Mouse (Mus musculus): ENCODE measurements around the gene Taok2. TPM values are rescaled to one million over a fixed set of nuclear protein-coding genes. Genes with fewer than 3 reads are reported as not detected.
A peak's percentile ranks its signal among the peaks of the same experiment; 100 is the strongest.
"Not testable (repeated sequence)": the region's sequence is repeated elsewhere in the genome, so short reads cannot be mapped to it uniquely, and the experiment has no call there.

Gene Taok2
- polyA plus RNA-seq (2016; fragmentation: Nextera tagmentation; extraction: Ambion mirVana): 56.2 and 56.4 TPM in 2 replicates

DNA sequence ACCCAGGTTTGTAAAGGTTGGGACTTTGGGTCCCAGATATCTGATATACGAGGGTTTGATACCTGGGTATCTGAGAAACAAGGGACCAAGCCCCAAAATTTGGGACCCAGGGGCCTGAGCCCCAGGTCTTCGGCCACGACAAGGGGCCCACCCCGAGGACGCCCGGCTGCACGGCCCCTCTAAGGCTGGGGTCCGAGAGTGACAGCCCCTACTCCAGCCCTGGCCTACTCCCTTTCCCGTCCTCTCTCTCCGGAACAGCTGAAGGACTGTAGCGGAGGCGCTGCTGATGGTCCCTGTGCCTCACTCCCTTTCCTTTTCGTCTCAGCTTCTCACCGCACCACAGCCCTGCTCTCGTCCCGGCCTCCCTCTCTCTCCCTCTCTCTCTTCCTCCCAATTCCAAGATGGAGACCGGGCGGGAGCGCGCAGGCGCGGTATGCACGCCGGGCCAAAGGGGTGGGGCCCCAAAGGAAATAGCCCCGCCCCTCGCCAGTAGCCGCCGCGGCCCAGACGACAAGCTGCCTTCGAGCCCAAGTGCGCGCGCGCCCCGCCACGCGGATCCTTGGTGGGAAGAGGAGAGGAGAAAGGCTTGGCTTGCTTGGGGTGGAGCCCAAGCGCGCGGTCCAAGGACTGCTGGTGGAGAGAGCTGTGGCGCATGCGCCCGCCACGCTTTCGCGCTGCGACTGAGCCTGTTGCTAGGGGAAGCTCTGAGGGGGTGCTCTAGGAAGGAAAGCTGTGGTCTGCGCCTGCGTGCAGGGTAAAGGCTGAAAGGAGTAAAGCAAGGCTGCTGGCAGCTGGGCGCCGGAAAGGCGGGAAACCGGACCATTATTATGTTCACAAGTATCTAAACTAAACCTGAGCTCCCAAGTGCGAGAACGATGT, at the start of gene Taok2:
Taok2 (minus strand) TSS at position 418 of the 879 bp plus-strand sequence.
- DNase-seq (ENCODE audit: low spot score): peak; percentile 99
- under 1% methylated on average over 56 of the region's 56 CpGs for WGBS
- no peaks in the 10 kb centered on the region for H3K9me3 ChIP-seq
- H3K27me3 ChIP-seq (ENCODE audit: insufficient read depth, poor library complexity, severe bottlenecking): no peaks in the 10 kb centered on the region
- H3K4me3 ChIP-seq: peak within 1 kb of the TSS; percentile 79
- H3K36me3 ChIP-seq: peaks cover 42% of the 10 kb centered on the region
- peak within 1 kb of the TSS; percentile 94 for H3K27ac ChIP-seq
- peaks cover 51% of the 10 kb centered on the region for H3K4me1 ChIP-seq (replicated peaks)

DNA sequence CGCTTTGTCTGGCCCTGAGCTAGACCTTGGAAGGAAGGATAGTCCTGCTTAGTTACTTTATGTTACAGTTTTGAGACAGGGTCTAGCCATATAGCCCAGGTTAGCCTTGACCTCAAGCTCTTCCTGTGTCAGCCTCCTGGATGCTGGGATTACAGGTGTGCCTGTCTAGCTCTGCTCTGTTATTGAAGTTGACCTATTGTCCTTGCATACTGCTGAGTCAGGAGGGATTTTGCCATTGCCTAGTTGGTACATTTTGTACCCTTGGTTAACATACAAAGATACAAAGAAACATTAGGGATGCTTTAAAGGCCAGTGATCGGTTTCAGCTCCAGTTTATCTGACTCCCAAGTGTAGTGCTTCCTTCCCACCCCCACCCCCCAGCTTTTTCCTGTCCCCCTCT, 48.1 kb upstream of the Taok2 start:
- H3K36me3 ChIP-seq: peaks cover 72% of the 10 kb centered on the region
- H3K4me3 ChIP-seq: no peak overlapping the region
- H3K27me3 ChIP-seq (ENCODE audit: insufficient read depth, poor library complexity, severe bottlenecking): no peaks in the 10 kb centered on the region
- 95% methylated on average over 2 of the region's 2 CpGs for WGBS
- DNase-seq (ENCODE audit: low spot score): no peak
- no peak overlapping the region for H3K27ac ChIP-seq
- 0 out of 2 replicates have a peak, but pooled peaks cover 3% of the 10 kb centered on the region for H3K9me3 ChIP-seq
- H3K4me1 ChIP-seq (replicated peaks): peaks cover 16% of the 10 kb centered on the region

DNA sequence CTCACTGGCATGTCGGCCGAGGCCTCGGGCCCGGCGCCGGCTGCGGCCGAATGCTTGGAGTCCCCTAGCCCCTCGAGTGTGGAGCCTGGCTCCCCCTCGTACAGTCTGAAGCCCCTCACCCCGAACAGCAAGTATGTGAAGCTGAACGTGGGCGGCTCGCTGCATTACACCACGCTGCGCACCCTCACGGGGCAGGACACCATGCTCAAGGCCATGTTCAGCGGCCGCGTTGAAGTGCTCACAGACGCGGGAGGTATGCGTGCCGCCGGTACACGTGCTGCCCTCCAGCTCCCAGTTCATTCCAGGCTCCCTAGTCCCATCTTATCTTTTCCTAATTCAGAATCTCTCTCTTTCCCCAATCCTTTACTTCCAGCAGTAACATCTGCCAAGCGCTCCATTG, 44.5 kb upstream of the Taok2 start:
- peaks cover 38% of the 10 kb centered on the region for H3K36me3 ChIP-seq
- no peaks in the 10 kb centered on the region for H3K9me3 ChIP-seq
- H3K27ac ChIP-seq: peak overlapping the region; percentile 89
- peaks cover 19% of the 10 kb centered on the region for H3K4me1 ChIP-seq (replicated peaks)
- DNase-seq (ENCODE audit: low spot score): no peak
- peak overlapping the region; percentile 70 for H3K4me3 ChIP-seq
- no peaks in the 10 kb centered on the region for H3K27me3 ChIP-seq (ENCODE audit: insufficient read depth, poor library complexity, severe bottlenecking)
- WGBS: under 1% methylated on average over 27 of the region's 27 CpGs

DNA sequence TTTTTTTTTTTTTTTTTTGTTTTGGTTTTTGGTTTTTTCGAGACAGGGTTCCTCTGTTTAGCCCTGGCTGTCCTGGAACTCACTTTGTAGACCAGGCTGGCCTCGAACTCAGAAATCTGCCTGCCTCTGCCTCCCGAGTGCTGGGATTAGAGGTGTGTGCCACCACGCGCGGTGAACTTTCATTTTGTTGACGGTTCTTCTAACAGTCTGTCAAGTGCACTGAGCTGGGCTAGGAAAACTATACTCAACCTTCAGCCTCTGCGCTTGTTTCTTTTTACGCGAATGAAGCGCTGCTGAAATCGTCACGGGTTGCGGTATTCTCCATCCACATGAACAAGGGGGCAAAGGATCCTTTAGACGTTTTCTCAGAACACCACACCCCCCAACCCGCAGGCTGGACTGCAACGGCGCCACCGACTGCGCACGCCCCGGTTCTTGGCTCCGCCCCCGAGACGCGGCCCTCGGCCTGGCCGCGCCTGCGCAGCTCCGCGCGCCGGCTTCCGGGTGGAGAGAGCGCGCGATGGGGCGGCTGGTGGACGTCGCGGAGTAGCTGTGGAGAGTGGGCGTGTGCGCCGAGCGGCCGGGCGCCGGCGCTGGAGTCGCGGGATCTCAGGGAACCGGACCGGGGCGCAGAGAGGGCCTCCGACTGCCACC, 44.0 kb upstream of the Taok2 start, which contains the start of gene Kctd13:
Kctd13 (plus strand) TSS at position 496 of the 654 bp plus-strand sequence.
- no peaks in the 10 kb centered on the region for H3K27me3 ChIP-seq (ENCODE audit: insufficient read depth, poor library complexity, severe bottlenecking)
- peak within 1 kb of the TSS; percentile 70 for H3K4me3 ChIP-seq
- peaks cover 32% of the 10 kb centered on the region for H3K36me3 ChIP-seq
- H3K4me1 ChIP-seq (replicated peaks): peaks cover 24% of the 10 kb centered on the region
- H3K27ac ChIP-seq: peak within 1 kb of the TSS; percentile 89
- peak; percentile 90 for DNase-seq (ENCODE audit: low spot score)
- no peaks in the 10 kb centered on the region for H3K9me3 ChIP-seq
- 5% methylated on average over 56 of the region's 56 CpGs for WGBS

DNA sequence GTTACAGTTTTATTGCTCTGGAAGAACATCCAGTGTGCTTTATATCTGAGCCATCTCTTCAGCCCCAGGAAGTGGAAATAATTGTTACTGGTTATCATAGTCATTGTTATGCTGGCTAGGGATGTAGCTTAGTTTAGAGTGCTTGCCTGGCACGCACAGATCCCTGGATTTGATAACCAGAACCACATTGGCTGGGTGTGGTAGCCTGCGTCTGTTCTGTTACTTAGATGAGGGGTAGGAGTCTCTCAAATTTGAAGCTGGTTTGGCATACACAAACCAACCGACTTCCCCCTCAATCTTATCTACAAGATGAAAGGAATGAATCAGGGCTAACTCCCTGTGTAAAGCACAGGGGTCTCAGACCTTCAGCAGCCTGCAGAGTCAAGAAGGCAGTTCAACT, 41.8 kb upstream of the Taok2 start:
- 68% methylated on average over 3 of the region's 3 CpGs for WGBS

DNA sequence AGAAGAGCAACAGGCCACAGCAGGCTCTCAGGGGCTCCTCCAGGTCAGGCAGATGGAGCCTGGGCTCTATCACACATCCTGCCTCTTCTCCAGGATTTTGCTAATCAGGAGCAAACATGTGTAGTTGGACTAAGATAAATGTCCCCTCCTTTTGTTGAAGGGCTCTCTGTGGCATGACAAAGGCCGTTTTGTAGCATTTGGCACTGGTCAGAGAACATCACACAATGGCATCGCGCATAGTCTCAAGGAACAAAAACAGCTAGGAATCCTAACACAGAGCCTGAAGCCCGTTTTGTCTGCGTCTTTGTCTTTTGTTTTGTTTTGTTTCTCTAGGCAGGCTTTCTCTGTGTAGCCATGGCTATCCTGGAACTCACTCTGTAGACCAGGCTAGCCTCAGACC, 39.5 kb upstream of the Taok2 start:
- Histone ChIP-seq H3K27me3 (ENCODE audit: insufficient read depth, poor library complexity, severe bottlenecking) (no peaks in the 10 kb centered on the region), H3K4me3 (no peak overlapping the region), H3K36me3 (no peaks in the 10 kb centered on the region), H3K27ac (peak overlapping the region; percentile 91), H3K4me1 (replicated peaks) (peaks cover 46% of the 10 kb centered on the region), H3K9me3 (no peaks in the 10 kb centered on the region)
- DNase-seq (ENCODE audit: low spot score): peak; percentile 23
- WGBS: 45% methylated on average over 5 of the region's 5 CpGs

More for the DNA sequence above, 41.8 kb upstream of the Taok2 start:
- Histone ChIP-seq H3K27me3 (ENCODE audit: insufficient read depth, poor library complexity, severe bottlenecking) (no peaks in the 10 kb centered on the region), H3K27ac (0 out of 2 replicates have a peak overlapping the region, but pooled peaks have one; percentile 40), H3K4me3 (no peak overlapping the region), H3K36me3 (peaks cover 11% of the 10 kb centered on the region), H3K9me3 (no peaks in the 10 kb centered on the region), H3K4me1 (replicated peaks) (peaks cover 43% of the 10 kb centered on the region)
- no peak for DNase-seq (ENCODE audit: low spot score)

DNA sequence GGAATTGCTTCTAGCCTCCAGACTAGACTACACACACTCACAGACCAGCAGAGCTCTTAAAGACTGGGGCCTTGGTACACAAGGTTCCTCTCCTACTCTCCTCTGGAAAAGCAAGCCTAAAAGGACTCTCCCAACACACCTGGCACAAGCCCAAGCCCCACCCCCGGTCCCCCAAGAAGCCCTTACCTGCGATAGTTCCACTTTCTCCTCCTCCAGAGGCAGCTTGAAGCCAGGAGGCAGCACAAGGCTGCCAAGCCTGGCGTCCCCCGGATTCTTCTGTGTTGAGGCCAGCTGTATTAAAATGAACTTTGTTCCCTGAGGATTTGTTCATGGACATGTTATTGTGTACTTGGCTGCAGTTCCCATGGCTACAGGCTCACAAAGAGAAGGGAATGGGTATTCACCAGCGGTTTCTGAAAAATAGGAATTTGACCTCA, 38.1 kb upstream of the Taok2 start, which contains the start of gene Tmem219:
Tmem219 (minus strand) TSS at position 294 of the 437 bp plus-strand sequence.
- H3K27ac ChIP-seq: peak within 1 kb of the TSS; percentile 91
- no peaks in the 10 kb centered on the region for H3K36me3 ChIP-seq
- no peaks in the 10 kb centered on the region for H3K27me3 ChIP-seq (ENCODE audit: insufficient read depth, poor library complexity, severe bottlenecking)
- DNase-seq (ENCODE audit: low spot score): peak; percentile 61
- H3K4me1 ChIP-seq (replicated peaks): peaks cover 56% of the 10 kb centered on the region
- peak within 1 kb of the TSS; percentile 46 for H3K4me3 ChIP-seq
- 42% methylated on average over 5 of the region's 5 CpGs for WGBS
- H3K9me3 ChIP-seq: no peaks in the 10 kb centered on the region

DNA sequence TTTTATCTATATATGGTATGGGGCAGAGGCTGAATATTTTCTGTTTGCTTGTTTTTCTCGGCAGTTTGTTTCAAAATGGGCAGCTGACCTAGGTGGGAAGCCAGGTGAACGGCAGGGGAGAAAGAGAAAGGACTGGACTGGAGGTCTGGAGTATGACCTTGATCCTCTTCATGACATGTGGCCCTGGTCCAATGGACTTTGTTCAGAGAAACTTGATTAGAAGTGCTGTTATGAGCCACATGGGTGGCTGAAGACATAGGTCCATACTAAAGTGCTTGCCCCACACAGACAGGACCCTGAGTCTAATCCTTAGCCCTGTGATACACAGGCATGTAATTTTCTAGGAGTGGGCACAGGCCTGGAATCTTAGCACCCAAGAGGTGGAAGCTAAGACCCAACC, 37.1 kb upstream of the Taok2 start:
- no peaks in the 10 kb centered on the region for H3K27me3 ChIP-seq (ENCODE audit: insufficient read depth, poor library complexity, severe bottlenecking)
- peak overlapping the region; percentile 46 for H3K4me3 ChIP-seq
- H3K27ac ChIP-seq: peak overlapping the region; percentile 91
- no peaks in the 10 kb centered on the region for H3K9me3 ChIP-seq
- no peak for DNase-seq (ENCODE audit: low spot score)
- WGBS: 78% methylated on average over 2 of the region's 2 CpGs
- H3K36me3 ChIP-seq: no peaks in the 10 kb centered on the region
- H3K4me1 ChIP-seq (replicated peaks): peaks cover 63% of the 10 kb centered on the region

DNA sequence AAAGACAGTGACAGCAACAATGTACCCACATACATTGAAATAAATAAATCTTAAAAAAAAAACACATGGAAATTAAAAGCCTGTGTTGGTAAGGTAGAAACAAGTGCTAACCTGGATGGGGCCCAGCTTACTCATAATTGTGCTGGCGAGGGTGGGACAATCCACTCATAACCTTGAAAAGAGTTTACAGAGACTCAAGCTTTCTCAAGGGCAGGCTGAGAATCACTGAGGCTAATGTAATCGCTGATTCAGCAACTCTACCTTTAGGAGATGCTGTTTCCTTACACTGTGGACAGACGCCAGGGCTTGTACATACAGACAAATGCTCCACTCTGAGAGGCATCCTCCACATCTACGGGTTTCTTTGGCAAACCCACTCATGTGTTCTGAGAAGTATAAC, 35.5 kb upstream of the Taok2 start:
- no peak for DNase-seq (ENCODE audit: low spot score)
- H3K4me1 ChIP-seq (replicated peaks): peaks cover 63% of the 10 kb centered on the region
- 85% methylated on average over 4 of the region's 4 CpGs for WGBS
- H3K9me3 ChIP-seq: no peaks in the 10 kb centered on the region
- peak overlapping the region; percentile 3; the same call in 1 of the 2 replicates for H3K4me3 ChIP-seq
- H3K27ac ChIP-seq: no peak overlapping the region
- no peaks in the 10 kb centered on the region; the same call in 1 of the 2 replicates for H3K36me3 ChIP-seq
- H3K27me3 ChIP-seq (ENCODE audit: insufficient read depth, poor library complexity, severe bottlenecking): no peaks in the 10 kb centered on the region; the same call in 1 of the 2 replicates

DNA sequence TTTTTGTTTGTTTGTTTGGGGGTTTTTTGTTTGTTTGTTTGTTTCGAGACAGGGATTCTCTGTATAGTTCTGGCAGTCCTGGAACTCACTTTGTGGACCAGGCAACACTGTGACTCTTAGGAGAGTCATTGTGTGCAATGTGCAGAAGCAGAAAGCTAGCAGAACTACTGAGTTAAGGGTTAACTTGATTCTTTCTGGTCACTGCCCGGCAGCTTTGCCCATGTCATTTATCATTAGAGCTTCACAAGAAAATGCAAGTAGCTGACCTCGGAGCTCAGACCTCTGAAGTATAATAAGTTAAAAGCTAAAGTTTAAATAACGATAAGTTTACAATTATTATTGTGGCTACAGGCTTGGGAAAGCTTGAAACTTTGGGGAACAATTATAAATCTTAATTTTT, 33.9 kb upstream of the Taok2 start:
- WGBS: 49% methylated on average over 4 of the region's 4 CpGs
- H3K9me3 ChIP-seq; H3K36me3 ChIP-seq; DNase-seq (ENCODE audit: low spot score); H3K27ac ChIP-seq; H3K4me3 ChIP-seq; H3K27me3 ChIP-seq (ENCODE audit: insufficient read depth, poor library complexity, severe bottlenecking): not testable (repeated sequence)
- H3K4me1 ChIP-seq (replicated peaks): peaks cover 53% of the 10 kb centered on the region

DNA sequence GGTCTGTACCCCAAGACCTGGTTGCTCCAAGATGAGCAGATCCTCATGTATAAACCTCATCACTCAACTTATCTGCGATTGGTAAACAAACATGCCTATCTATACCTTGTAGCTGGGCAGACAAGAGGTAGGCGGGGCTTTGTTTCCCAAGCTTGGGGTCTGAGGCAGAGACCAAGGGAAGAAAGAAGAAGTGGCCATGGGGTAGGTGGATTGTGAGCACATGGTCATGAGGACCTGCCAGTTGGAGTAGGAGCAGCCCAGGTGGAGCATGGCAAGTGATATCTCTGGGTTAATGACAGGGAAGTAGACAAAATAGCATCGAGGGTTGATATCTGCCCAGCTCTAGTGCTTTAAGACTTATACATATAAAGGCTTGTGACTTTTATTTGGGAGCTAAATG, 30.3 kb upstream of the Taok2 start:
- WGBS: 92% methylated on average over 3 of the region's 3 CpGs
- Histone ChIP-seq H3K36me3 (peaks cover 14% of the 10 kb centered on the region), H3K27me3 (ENCODE audit: insufficient read depth, poor library complexity, severe bottlenecking) (no peaks in the 10 kb centered on the region; the same call in 1 of the 2 replicates), H3K27ac (no peak overlapping the region), H3K9me3 (no peaks in the 10 kb centered on the region), H3K4me3 (no peak overlapping the region), H3K4me1 (replicated peaks) (peaks cover 24% of the 10 kb centered on the region)
- DNase-seq (ENCODE audit: low spot score): no peak

DNA sequence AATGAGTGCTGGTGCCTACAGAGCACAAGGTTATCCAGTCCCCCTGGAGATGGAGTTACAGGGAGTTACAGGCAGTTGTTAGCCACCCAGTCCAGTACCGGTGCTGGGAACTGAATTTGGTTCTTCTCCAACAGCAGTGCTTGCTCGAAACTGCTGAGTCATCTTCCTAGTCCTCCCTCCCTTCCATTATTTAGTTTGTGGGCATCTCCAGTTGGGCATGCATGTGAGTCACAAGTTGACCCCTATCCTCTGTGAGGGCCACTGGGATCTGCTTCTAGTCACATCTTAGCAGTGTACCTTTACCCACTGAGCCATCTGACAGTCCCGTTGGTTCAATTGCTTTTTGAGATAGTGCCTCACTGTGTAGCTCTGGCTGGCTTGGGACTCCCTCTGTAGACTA, 21.1 kb upstream of the Taok2 start:
- no peaks in the 10 kb centered on the region for H3K9me3 ChIP-seq
- no peaks in the 10 kb centered on the region for H3K4me1 ChIP-seq (replicated peaks)
- no peak overlapping the region for H3K4me3 ChIP-seq
- H3K27ac ChIP-seq: no peak overlapping the region
- H3K27me3 ChIP-seq (ENCODE audit: insufficient read depth, poor library complexity, severe bottlenecking): no peaks in the 10 kb centered on the region
- peaks cover 31% of the 10 kb centered on the region for H3K36me3 ChIP-seq
- no peak for DNase-seq (ENCODE audit: low spot score)
- WGBS: 83% methylated on average over 3 of the region's 3 CpGs

DNA sequence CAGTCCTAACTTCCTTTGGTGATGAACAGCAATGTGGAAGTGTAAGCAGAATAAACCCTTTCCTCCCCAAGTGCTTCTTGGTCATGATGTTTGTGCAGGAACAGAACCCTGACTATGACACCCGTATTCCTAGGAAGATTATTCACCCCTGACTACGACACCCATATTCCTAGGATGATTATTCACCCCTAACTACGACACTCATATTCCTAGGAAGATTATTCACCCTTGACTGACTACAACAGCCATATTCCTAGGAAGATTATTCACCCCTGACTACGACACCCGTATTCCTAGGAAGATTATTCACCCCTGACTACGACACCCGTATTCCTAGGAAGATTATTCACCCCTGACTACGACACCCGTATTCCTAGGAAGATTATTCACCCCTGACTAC, 15.3 kb upstream of the Taok2 start:
- DNase-seq (ENCODE audit: low spot score); H3K27ac ChIP-seq; H3K27me3 ChIP-seq (ENCODE audit: insufficient read depth, poor library complexity, severe bottlenecking); H3K9me3 ChIP-seq; H3K4me3 ChIP-seq: not testable (repeated sequence)
- WGBS: 95% methylated on average over 9 of the region's 9 CpGs
- H3K4me1 ChIP-seq (replicated peaks): peaks cover 19% of the 10 kb centered on the region
- peaks cover 24% of the 10 kb centered on the region for H3K36me3 ChIP-seq
